Mouse (Mus musculus): ENCODE measurements around the gene Dock4. TPM values are rescaled to one million over a fixed set of nuclear protein-coding genes. Genes with fewer than 3 reads are reported as not detected.
"Not testable (repeated sequence)": the region's sequence is repeated elsewhere in the genome, so short reads cannot be mapped to it uniquely, and the experiment has no call there.

Gene Dock4
- total and polyA plus RNA-seq, 3 experiments, result 4.3 to 13.6 (median 11.2) TPM

DNA sequence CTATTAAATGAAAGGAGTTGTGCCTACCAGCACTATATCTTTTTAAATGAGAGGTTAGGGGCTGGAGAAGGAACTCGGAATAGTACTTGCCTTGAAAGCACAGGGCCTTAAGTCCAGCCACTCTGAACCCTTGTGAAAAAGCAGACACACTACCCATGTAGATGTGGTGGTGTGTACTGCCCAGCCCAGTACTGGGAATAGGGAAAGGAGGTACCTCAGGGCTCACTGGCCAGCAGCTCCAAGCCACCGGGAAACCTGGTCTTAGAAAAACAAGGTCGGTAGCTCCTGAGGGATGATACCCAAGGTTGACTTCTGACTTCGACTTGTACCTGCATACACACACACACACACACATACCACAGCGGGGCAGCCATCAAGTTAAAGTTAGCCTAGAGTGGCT is 397.2 kb downstream of the Dock4 start:
- H3K27me3 ChIP-seq (ENCODE audit: control insufficient read depth, insufficient read depth, low read length), result no peaks in the 10 kb centered on the region
- H3K4me1 ChIP-seq (ENCODE audit: control insufficient read depth, insufficient read depth, low read length), result peaks cover 1% of the 10 kb centered on the region; the same call in 1 of the 2 replicates
- WGBS, result 84% methylated on average over 5 of the region's 5 CpGs
- TF ChIP-seq CTCF (IDR thresholded peaks at IDR 0.05) (no peak), POLR2A (IDR thresholded peaks at IDR 0.05; ENCODE audit: insufficient read depth, low read depth, low read length) (no peak), EP300 (IDR thresholded peaks at IDR 0.05; ENCODE audit: insufficient read depth, low read depth, low read length) (no peak)
- no peak overlapping the region for H3K27ac ChIP-seq
- intact Hi-C loops (cut with DNase I), result no loop called here
- H3K4me3 ChIP-seq, result no peak overlapping the region
- no peak for DNase-seq
- H3K36me3 ChIP-seq (ENCODE audit: control insufficient read depth, insufficient read depth, low read length), result no peaks in the 10 kb centered on the region
- no peak overlapping the region for H3K9ac ChIP-seq (ENCODE audit: low read depth, low read length)
- no peaks in the 10 kb centered on the region for H3K79me2 ChIP-seq (replicated peaks; ENCODE audit: control insufficient read depth, insufficient read depth, low read length)

- Histone ChIP-seq H3K27ac (no peak overlapping the region), H3K9ac (ENCODE audit: low read depth, low read length) (no peak overlapping the region), H3K36me3 (ENCODE audit: control insufficient read depth, insufficient read depth, low read length) (no peaks in the 10 kb centered on the region), H3K4me3 (no peak overlapping the region), H3K4me1 (ENCODE audit: control insufficient read depth, insufficient read depth, low read length) (no peaks in the 10 kb centered on the region), H3K79me2 (replicated peaks; ENCODE audit: control insufficient read depth, insufficient read depth, low read length) (no peaks in the 10 kb centered on the region), H3K27me3 (ENCODE audit: control insufficient read depth, insufficient read depth, low read length) (no peaks in the 10 kb centered on the region)
- 69% methylated on average over 3 of the region's 3 CpGs for WGBS
- intact Hi-C loops (cut with DNase I), result no loop called here
- TF ChIP-seq POLR2A (IDR thresholded peaks at IDR 0.05; ENCODE audit: insufficient read depth, low read depth, low read length), result no peak
- TF ChIP-seq EP300 (IDR thresholded peaks at IDR 0.05; ENCODE audit: insufficient read depth, low read depth, low read length), result no peak
- TF ChIP-seq CTCF (IDR thresholded peaks at IDR 0.05), result no peak
- DNase-seq, result no peak
These were observed 397.8 kb downstream of the Dock4 start for GRCm38 (mm10) chr12:40843474-40844080.

DNA sequence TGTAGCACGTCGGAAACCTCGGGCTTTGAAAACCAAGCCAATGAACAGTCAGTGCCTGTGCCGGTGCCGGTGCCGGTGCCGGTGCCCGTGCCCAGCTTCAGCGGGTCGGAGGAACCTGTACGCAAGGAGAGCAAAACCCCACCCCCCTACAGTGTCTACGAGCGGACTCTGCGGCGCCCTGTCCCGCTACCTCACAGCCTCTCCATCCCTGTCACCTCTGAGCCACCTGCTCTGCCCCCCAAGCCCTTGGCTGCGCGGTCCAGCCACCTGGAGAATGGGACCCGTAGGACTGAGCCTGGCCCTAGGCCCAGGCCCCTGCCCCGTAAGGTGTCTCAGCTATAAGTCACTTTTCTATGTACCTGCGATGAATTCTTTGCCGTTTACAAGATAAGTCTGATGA is 398.6 kb downstream of the Dock4 start:
- no peaks in the 10 kb centered on the region for H3K36me3 ChIP-seq (ENCODE audit: control insufficient read depth, insufficient read depth, low read length)
- no peaks in the 10 kb centered on the region for H3K4me1 ChIP-seq (ENCODE audit: control insufficient read depth, insufficient read depth, low read length)
- H3K4me3 ChIP-seq, result no peak overlapping the region
- intact Hi-C loops (cut with DNase I), result no loop called here
- no peaks in the 10 kb centered on the region for H3K79me2 ChIP-seq (replicated peaks; ENCODE audit: control insufficient read depth, insufficient read depth, low read length)
- H3K9ac ChIP-seq (ENCODE audit: low read depth, low read length), result no peak overlapping the region
- H3K27ac ChIP-seq, result no peak overlapping the region
- WGBS, result 94% methylated on average over 22 of the region's 22 CpGs
- H3K27me3 ChIP-seq (ENCODE audit: control insufficient read depth, insufficient read depth, low read length), result no peaks in the 10 kb centered on the region
- TF ChIP-seq POLR2A (IDR thresholded peaks at IDR 0.05; ENCODE audit: insufficient read depth, low read depth, low read length) (no peak), CTCF (IDR thresholded peaks at IDR 0.05) (no peak), EP300 (IDR thresholded peaks at IDR 0.05; ENCODE audit: insufficient read depth, low read depth, low read length) (no peak)
- no peak for DNase-seq

DNA sequence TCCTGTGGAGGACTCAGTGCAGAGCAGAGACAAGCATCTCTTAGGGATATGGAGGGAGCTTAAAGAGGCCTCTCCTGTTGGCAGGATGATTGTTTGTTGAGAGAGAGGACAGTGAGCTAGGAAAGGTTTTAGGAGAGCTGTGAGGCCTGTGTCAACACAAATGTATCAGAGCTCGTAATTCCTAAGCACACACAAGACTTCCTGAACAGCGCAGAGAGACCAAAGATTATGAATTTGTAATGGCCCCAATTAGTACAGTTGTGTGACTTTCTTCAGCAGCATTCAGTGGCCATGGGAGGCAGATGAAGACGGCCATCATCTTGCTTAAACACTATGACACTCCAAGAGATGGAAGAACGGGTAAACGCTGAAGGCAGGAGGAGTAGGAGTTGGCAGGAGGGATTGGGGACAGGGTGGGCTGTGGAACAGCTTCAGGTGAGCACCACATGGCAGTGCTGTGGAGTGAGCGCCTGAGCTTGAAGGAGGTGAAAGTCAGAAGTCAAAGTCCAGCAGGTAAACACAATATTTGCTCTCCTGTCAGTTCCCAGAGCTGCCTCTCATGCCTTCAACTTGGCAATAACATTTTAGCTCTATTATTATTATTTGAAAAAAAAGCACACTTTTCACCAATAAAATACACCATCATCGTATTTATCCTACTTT is 409.1 kb downstream of the Dock4 start:
- WGBS, result 89% methylated on average over 7 of the region's 7 CpGs
- intact Hi-C loops (cut with DNase I), result no loop called here
- H3K4me3 ChIP-seq, result no peak overlapping the region
- no peak for DNase-seq
- H3K9ac ChIP-seq (ENCODE audit: low read depth, low read length), result no peak overlapping the region
- no peaks in the 10 kb centered on the region for H3K27me3 ChIP-seq (ENCODE audit: control insufficient read depth, insufficient read depth, low read length)
- no peak for TF ChIP-seq CTCF (IDR thresholded peaks at IDR 0.05)
- no peak for TF ChIP-seq POLR2A (IDR thresholded peaks at IDR 0.05; ENCODE audit: insufficient read depth, low read depth, low read length)
- no peak for TF ChIP-seq EP300 (IDR thresholded peaks at IDR 0.05; ENCODE audit: insufficient read depth, low read depth, low read length)
- H3K36me3 ChIP-seq (ENCODE audit: control insufficient read depth, insufficient read depth, low read length), result no peaks in the 10 kb centered on the region
- H3K27ac ChIP-seq, result no peak overlapping the region
- H3K79me2 ChIP-seq (replicated peaks; ENCODE audit: control insufficient read depth, insufficient read depth, low read length), result no peaks in the 10 kb centered on the region
- H3K4me1 ChIP-seq (ENCODE audit: control insufficient read depth, insufficient read depth, low read length), result no peaks in the 10 kb centered on the region

- WGBS, result 91% methylated on average over 7 of the region's 7 CpGs
- Histone ChIP-seq H3K79me2 (replicated peaks; ENCODE audit: control insufficient read depth, insufficient read depth, low read length) (no peaks in the 10 kb centered on the region), H3K27me3 (ENCODE audit: control insufficient read depth, insufficient read depth, low read length) (no peaks in the 10 kb centered on the region), H3K4me3 (no peak overlapping the region), H3K27ac (no peak overlapping the region), H3K4me1 (ENCODE audit: control insufficient read depth, insufficient read depth, low read length) (no peaks in the 10 kb centered on the region), H3K36me3 (ENCODE audit: control insufficient read depth, insufficient read depth, low read length) (no peaks in the 10 kb centered on the region), H3K9ac (ENCODE audit: low read depth, low read length) (no peak overlapping the region)
- no peak for TF ChIP-seq CTCF (IDR thresholded peaks at IDR 0.05)
- no peak for TF ChIP-seq POLR2A (IDR thresholded peaks at IDR 0.05; ENCODE audit: insufficient read depth, low read depth, low read length)
- TF ChIP-seq EP300 (IDR thresholded peaks at IDR 0.05; ENCODE audit: insufficient read depth, low read depth, low read length), result no peak
- intact Hi-C loops (cut with DNase I), result no loop called here
- DNase-seq, result no peak
These were observed 411.7 kb downstream of the Dock4 start for GRCm38 (mm10) chr12:40857466-40857865.

DNA sequence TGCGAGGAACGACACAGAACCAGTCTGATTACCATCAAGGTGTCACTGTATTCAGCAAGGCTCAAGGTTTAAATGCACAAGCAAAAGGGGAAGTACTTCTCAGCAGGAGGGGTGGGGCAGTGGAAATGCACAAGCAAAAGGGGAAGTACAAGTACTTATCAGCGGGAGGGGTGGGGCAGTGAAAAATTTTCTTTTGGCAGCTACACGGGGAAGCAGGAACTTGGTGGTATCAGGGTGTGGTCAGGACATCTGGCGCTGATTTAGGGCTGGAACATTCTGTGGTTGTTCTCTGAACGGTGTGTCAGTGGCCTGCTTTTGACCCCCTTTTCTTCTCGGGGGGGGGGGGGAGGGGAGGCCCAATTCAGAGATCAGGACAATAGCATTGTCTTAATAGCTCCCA is 413.0 kb downstream of the Dock4 start:
- H3K36me3 ChIP-seq (ENCODE audit: control insufficient read depth, insufficient read depth, low read length); DNase-seq; intact Hi-C loops (cut with DNase I); H3K79me2 ChIP-seq (replicated peaks; ENCODE audit: control insufficient read depth, insufficient read depth, low read length); H3K9ac ChIP-seq (ENCODE audit: low read depth, low read length); H3K4me3 ChIP-seq; H3K27me3 ChIP-seq (ENCODE audit: control insufficient read depth, insufficient read depth, low read length); H3K27ac ChIP-seq; H3K4me1 ChIP-seq (ENCODE audit: control insufficient read depth, insufficient read depth, low read length): not testable (repeated sequence)
- WGBS, result 67% methylated on average over 7 of the region's 7 CpGs
